Mouse (Mus musculus): ENCODE measurements around the gene Vps37d.

Gene Vps37d

DNA sequence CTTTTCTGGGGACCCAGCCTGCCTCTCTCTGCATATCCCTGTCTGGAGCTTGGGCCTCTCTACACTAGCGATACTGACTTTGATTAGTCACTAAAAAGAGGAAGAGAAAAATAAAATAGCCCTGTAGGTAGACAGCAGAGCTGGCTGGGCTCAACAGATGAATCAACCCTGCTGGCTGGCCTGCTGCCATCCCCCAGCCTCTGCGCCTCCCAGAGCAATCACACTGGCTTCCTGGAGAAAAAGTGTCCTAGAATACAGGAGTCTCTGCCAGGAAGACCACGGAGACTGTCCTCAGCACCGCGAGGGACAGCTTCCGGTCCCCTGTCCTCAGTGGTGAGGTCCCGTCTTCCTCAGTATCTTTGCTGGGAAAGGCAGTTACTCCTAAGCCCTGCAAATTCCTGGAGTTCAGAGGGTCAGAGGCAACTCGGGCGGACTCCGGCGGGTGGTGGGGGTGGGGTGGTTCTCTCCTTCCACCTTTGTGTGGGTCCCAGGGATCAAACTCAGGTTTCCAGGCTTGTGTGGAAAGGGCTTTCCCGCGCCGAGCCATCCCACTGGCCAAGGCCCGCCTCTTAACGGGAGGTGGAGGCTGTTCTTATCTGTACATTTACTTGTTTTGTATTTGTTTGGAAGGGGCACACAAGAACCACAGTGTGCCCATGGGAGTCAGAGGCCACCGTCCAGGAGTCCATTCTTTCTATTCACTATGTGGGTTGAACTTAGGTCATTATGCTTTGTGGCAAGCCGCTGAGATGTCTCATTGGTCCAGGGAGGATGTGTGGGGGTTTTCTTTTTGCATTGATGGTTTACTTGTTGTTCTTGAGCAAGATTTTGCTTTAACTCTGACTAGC, 48.8 kb downstream of the Vps37d start:
- DNase-seq (ENCODE audit: low read depth, low spot score), result peak; percentile 82

DNA sequence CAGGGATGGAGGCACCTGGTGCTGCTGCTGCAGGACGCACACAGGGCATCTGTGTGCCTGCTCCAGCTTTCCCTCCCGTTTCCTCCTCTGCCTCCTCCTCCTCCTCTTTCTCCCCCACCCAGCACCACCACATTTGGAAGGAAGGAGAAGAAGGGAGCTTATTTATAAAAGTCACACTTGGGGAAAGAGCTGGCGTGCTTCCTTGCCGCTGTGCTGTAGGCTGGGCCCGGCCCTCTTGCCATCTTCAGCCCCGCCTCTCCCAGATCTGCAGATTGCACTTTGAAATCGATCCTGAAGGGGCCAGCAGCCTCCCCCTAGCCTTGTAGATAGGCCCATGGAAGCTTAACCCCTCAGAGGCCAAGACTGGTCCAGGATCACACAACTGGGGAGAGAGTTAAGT, 52.2 kb downstream of the Vps37d start:
- DNase-seq (ENCODE audit: low read depth, low spot score), result peak; percentile 81

DNA sequence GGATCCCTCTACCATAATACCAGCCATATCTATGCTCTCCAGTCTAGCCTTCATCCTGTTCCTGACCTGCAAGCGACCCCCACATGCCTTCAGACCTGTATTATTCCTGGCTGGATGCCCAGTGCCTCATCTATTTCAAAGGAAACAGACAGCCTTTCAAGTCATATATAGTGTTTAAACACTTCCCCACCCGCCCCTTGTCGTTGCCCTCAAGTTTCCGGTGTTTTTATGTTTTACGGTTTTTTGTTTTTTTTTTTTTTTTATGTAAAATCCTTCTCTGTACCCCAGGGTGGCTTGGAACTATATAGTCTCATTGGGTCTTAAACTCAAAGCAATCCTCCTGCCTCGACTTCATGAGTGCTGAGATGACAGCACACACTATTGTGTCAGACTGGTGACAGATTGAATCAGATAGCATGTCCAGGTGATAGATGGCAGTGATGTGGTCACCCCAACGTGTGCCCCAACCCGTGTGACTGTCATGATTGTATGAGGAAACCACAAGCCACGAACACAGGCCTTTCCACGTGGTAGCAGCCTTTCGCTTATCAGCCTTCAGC, 53.3 kb downstream of the Vps37d start:
- DNase-seq (ENCODE audit: low read depth, low spot score), result no peak

DNA sequence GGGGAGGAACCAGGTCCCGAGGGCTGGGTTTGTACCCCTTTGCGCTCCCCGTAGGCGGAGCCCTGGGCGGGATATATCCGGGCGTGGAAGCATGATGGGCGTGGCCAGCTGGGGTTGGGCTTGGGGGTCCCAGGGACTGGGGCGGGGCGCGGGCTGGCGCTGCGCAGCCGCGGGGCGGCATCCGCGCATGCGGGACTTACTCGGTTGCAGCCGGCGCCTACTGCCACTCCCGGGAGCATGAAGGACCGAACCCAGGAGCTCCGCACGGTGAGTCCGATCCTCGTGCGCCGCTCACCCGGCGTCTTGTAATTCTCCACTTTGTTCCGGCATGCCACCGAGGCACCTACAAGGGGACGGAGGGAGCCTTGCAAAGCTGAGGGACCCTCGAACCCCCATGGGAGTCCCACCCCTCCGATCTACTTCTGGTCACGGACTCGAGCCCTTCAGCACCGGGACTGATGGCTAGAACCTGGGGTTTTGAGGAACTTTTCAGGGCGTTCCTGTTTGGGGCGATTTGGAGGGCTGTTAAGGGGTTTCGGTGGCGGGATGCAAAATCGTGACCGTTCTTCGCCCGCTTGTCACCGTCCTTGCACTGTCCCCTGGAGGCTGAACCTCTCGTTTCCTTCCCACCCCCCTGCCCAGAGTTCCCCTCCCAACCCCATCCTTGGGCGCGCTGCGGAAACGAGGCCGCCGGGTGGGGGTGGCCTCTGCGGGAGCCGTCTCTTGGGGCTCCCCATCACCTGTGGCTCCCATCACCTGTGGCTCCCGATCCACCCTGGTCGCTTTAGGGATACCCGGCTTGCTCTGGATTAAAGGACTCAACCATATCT, 54.5 kb downstream of the Vps37d start, which contains the start of gene Stx1a:
Gene Stx1a, plus strand, starts transcription at position 139 of the 830 bp plus-strand sequence.
- peak; percentile 87 for DNase-seq (ENCODE audit: low read depth, low spot score)
